Mouse (Mus musculus) G1E (cell line): ENCODE results near the gene Hand1. TPM values are rescaled to one million over a fixed set of nuclear protein-coding genes. Genes with fewer than 3 reads are reported as not detected.

Experiments used
- ATAC-seq: 2 replicates; pipeline ENCODE4 v1.8.0; 2016; ENCODE audit warnings: mild to moderate bottlenecking; ENCODE audit not compliant: insufficient number of reproducible peaks, poor library complexity, low FRiP score, severe bottlenecking; ENCODE audit errors: extremely low read depth
- DNase-seq: peaks from one replicate; pipeline ENCODE4 v3.0.0; 2012; ENCODE audit warnings: low spot score
- H3K27me3 ChIP-seq: 2 replicates; pipeline ENCODE4 v1.6.1; 2012; ENCODE audit warnings: mild to moderate bottlenecking, low read length, inconsistent platforms; ENCODE audit not compliant: insufficient read depth
- H3K36me3 ChIP-seq: replicated peaks from 2 replicates; pipeline ENCODE3; 2012; ENCODE audit warnings: mild to moderate bottlenecking, inconsistent platforms
- H3K4me1 ChIP-seq: 2 replicates; pipeline ENCODE4 v1.6.1; 2012; ENCODE audit warnings: low read depth, low read length, inconsistent platforms, mixed read lengths; ENCODE audit not compliant: insufficient read depth
- H3K4me3 ChIP-seq: 2 replicates; pipeline ENCODE4 v1.5.1; 2012; ENCODE audit warnings: low read depth, mild to moderate bottlenecking, inconsistent platforms, low read length, moderate library complexity, mixed read lengths
- H3K9me3 ChIP-seq: replicated peaks from 2 replicates; pipeline ENCODE4 v1.6.1; 2012; ENCODE audit warnings: inconsistent platforms
- CTCF ChIP-seq: IDR thresholded peaks from 2 replicates; pipeline ENCODE4 v1.5.1; 2012; ENCODE audit warnings: low read depth, low read length, inconsistent platforms, mixed read lengths
- GATA1 ChIP-seq: IDR thresholded peaks from 2 replicates; pipeline ENCODE4 v1.6.1; 2012; ENCODE audit warnings: borderline replicate concordance, low read length, inconsistent platforms, mixed read lengths
- GATA2 ChIP-seq: IDR thresholded peaks from 2 replicates; pipeline ENCODE4 v1.6.1; 2012; ENCODE audit warnings: low read depth, low read length, inconsistent platforms, borderline replicate concordance
- POLR2AphosphoS5 ChIP-seq: IDR thresholded peaks from 2 replicates; pipeline ENCODE4 v1.6.1; 2012; ENCODE audit warnings: low read depth, low read length, inconsistent platforms; ENCODE audit not compliant: insufficient replicate concordance
- TAL1 ChIP-seq: conservative IDR thresholded peaks from 2 replicates; pipeline ENCODE4 v1.6.1; 2012; ENCODE audit warnings: low read depth, low read length, inconsistent platforms, mixed read lengths
- polyA plus RNA-seq: library from polyadenylated mRNA; stranded (reverse); fragments of >175 nt; gene quantifications from 2 replicates; pipeline ENCODE4 v1.2.3, GENCODE M21; 2012
- total RNA-seq, 2 experiments: library from RNA; stranded (forward) in 1 of 2; stranded (reverse) in 1 of 2; fragments of 200-1000 nt in 1 of 2; fragments of >200 nt in 1 of 2; fragmentation: Nextera tagmentation in 1 of 2; gene quantifications; 2 replicates each; pipeline ENCODE4 v1.2.3; 2014 to 2017

The Hand1 gene
- total and polyA plus RNA-seq, 3 experiments = not detected

- Histone ChIP-seq H3K36me3 (peaks cover 93% of the 10 kb centered on the region), H3K27me3 (no peaks in the 10 kb centered on the region), H3K4me3 (no peak overlapping the region), H3K4me1 (peaks cover 15% of the 10 kb centered on the region), H3K9me3 (no peaks in the 10 kb centered on the region)
- no peak for DNase-seq
- no peak for ATAC-seq
- TF ChIP-seq CTCF = no peak
- TF ChIP-seq GATA1 = no peak
- TF ChIP-seq POLR2AphosphoS5 = no peak
- TF ChIP-seq GATA2 = no peak
- TF ChIP-seq TAL1 = no peak
Measured at GRCm38 (mm10) chr11:57779824-57780223, 52.8 kb downstream of the Hand1 start.

Other genes starting within 250 kb of the Hand1 start
- 18.5 and 41.2 TPM in 2 replicates for gene Galnt10, start 187.4 kb downstream of the Hand1 start, total RNA-seq (2014; fragmentation: Nextera tagmentation)
- 17.5 and 18.2 TPM in 2 replicates for gene Galnt10, start 187.4 kb downstream of the Hand1 start, total RNA-seq (2017)
- 21.4 and 22.5 TPM in 2 replicates for gene Galnt10, start 187.4 kb downstream of the Hand1 start, polyA plus RNA-seq
- 4.6 and 7.1 TPM in 2 replicates for gene Sap30l, start 31.2 kb downstream of the Hand1 start, total RNA-seq (2014; fragmentation: Nextera tagmentation)
- gene Sap30l, start 31.2 kb downstream of the Hand1 start, total RNA-seq (2017) = 43.4 and 70.0 TPM in 2 replicates
- 57.0 and 88.5 TPM in 2 replicates for gene Sap30l, start 31.2 kb downstream of the Hand1 start, polyA plus RNA-seq
- 184 and 189 TPM in 2 replicates for gene Larp1, start 176.2 kb upstream of the Hand1 start, total RNA-seq (2014; fragmentation: Nextera tagmentation)
- 31.4 and 34.7 TPM in 2 replicates for gene Larp1, start 176.2 kb upstream of the Hand1 start, total RNA-seq (2017)
- 111 and 123 TPM in 2 replicates for gene Larp1, start 176.2 kb upstream of the Hand1 start, polyA plus RNA-seq